Mouse (Mus musculus): Measurements from ENCODE around the gene Tas2r139. TPM values are rescaled to one million over a fixed set of nuclear protein-coding genes. Genes with fewer than 3 reads are reported as not detected.
"Not testable (repeated sequence)": the region's sequence is repeated elsewhere in the genome, so short reads cannot be mapped to it uniquely, and the experiment has no call there.

The Tas2r139 gene
- not detected for total RNA-seq (2021)
- long read RNA-seq, experiment 1, result 0 reads
- long read RNA-seq, experiment 2, result 0 reads

GRCm38 (mm10) chr6:42140636-42141035 lies at the start of gene Tas2r139:
Gene Tas2r139 (plus strand): TSS chr6:42140936.
- no peak for DNase-seq

DNA sequence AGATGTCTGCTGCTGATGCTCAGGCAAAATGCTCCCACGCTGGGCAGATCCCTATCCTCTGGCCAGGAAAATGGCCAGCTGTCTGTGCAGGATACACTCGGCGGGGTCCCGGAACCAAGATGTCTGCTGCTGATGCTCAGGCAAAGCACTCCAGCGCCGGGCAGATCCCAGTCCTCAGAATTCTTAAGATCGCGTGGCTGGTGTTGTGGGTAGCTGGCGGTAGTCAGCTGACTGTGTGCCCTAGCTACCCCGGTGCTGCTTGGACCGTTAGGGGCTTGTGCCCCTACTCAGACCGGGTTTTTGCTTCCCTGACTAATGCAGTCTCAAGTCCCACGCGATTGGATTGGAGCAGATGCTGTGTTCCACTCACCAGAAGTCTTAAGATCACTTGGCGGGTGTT lies 10.4 kb downstream of the Tas2r139 start:
- DNase-seq, result not testable (repeated sequence)

GRCm38 (mm10) chr6:42182462-42182861 lies 41.7 kb downstream of the Tas2r139 start:
- DNase-seq, result no peak

- no peak for DNase-seq
These were observed 45.5 kb downstream of the Tas2r139 start for GRCm38 (mm10) chr6:42186230-42186629.

Other genes starting within 250 kb of the Tas2r139 start
- gene Sval1, start 189.3 kb upstream of the Tas2r139 start, total RNA-seq (2021), result not detected
- gene Sval3, start 172.8 kb upstream of the Tas2r139 start, total RNA-seq (2021), result not detected
- not detected for gene Sva, start 102.5 kb upstream of the Tas2r139 start, total RNA-seq (2021)
- gene Tas2r144, start 74.4 kb downstream of the Tas2r139 start, total RNA-seq (2021), result not detected
- 100 to 1,000 TPM; 151 to 158 TPM for gene Gstk1, start 105.0 kb downstream of the Tas2r139 start, total RNA-seq (2021)
- under 1 TPM in 1 of 2 experiments, not detected in 1; 0.33 TPM for gene Tmem139, start 121.0 kb downstream of the Tas2r139 start, total RNA-seq (2021)
- 10 to 100 TPM; 11.0 to 13.7 TPM for gene Casp2, start 124.0 kb downstream of the Tas2r139 start, total RNA-seq (2021)
- 1 to 10 TPM; 3.7 to 4.7 TPM for gene Clcn1, start 145.7 kb downstream of the Tas2r139 start, total RNA-seq (2021)
- under 1 TPM; 0.35 to 0.44 TPM for gene Fam131b, start 183.7 kb downstream of the Tas2r139 start, total RNA-seq (2021)
- gene Zyx, start 208.7 kb downstream of the Tas2r139 start, total RNA-seq (2021), result 10 to 100 TPM; 50.2 to 51.8 TPM
- under 1 TPM; 0.20 to 0.26 TPM for gene Epha1, start 232.3 kb downstream of the Tas2r139 start, total RNA-seq (2021)